Comparison of ENCODE assay signal across 14 mouse cellular contexts in the genomic region with DNA sequence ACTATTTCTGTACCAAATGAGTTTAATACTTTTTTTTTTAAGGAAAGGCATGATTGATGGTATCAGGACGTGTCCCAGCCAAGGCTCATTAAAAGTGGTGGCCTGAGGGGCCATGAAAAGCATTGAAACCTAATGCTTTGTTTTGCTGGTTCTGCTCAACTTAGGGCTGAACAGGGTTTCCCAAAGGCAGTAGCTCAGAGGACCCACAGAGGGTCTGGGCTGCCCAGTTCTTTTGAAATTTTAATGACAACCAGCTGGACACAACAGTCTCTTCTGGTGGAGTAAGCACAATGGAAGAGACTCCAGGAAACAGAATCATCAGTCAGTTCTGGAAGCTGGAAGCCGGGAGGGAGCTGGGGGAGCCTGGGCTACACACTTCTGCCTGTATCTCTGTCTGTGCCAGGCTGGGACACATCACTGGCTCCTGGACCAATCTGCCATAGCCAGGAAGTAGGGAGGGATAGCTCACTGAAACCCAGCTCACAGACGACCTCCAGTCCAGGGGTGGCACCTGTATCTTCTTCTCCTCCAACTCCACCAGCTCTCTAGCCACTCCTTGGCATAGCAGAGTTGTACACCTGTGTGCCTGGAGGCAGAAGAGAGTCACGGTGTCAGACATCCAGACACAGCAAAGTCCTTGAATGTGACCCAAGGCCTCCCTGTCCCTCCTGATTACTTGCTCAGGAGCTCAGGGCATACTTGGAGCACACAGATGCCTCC. TPM values are rescaled to one million over a fixed set of nuclear protein-coding genes. Genes with fewer than 3 reads are reported as not detected.
DNase-seq lines count a peak whose midpoint lies in the region; ATAC-seq lines count a peak whose summit lies in the region.
"Had no signal": no experiment of that assay in that cellular context is flagged by ENCODE, and none has a peak within 500 bp of the region (broad histone marks: within the 10 kb centered on the region; RNA-seq: fewer than 3 reads in every experiment).

No protein-coding gene starts in this region.

- WGBS in kidney, embryonic 15.5 days: 13% methylated on average over 4 of the region's 4 CpGs

- no peak overlapping the region for H3K27ac ChIP-seq in kidney, embryonic 15.5 days
- H3K27ac ChIP-seq: stomach, embryonic 15.5 days had no signal

- peaks cover 33% of the 10 kb centered on the region for H3K4me1 ChIP-seq in kidney, embryonic 15.5 days

- H3K27me3 ChIP-seq in kidney, embryonic 15.5 days: peaks cover 26% of the 10 kb centered on the region

- no peaks in the 10 kb centered on the region for H3K36me3 ChIP-seq in kidney, embryonic 15.5 days
- H3K36me3 ChIP-seq: stomach, embryonic 15.5 days had no signal

- no peak overlapping the region for H3K4me3 ChIP-seq in kidney, embryonic 15.5 days (replicated peaks)
- H3K4me3 ChIP-seq: stomach, embryonic 15.5 days had no signal

- no peaks in the 10 kb centered on the region for H3K9me3 ChIP-seq in kidney, embryonic 15.5 days (replicated peaks)
- H3K9me3 ChIP-seq: stomach, embryonic 15.5 days had no signal

- peak; percentile 38 for DNase-seq in cerebellum, adult 8-10 months
- DNase-seq in cerebellum, postnatal 14 days: no peak
- no peak for DNase-seq in kidney, postnatal 4 days
- peak; percentile 1 for DNase-seq in thymus, postnatal 4 days
- no peak for DNase-seq in thymus, postnatal 36 days
- DNase-seq: heart, postnatal 14 days; lung, postnatal 10 days; right cerebral cortex, postnatal 14 days had no signal

- H3K4me2 ChIP-seq in kidney, embryonic 15.5 days: no peak overlapping the region
- H3K4me2 ChIP-seq: stomach, embryonic 15.5 days had no signal

- peak; percentile 59 for ATAC-seq in kidney, embryonic 15.5 days (replicated peaks; ENCODE audit: low FRiP score)
- no peak for ATAC-seq in megakaryocyte-erythroid progenitor cell, adult 5-6 weeks (replicated peaks; ENCODE audit: low FRiP score, low TSS enrichment, poor library complexity, severe bottlenecking)
- no peak for ATAC-seq in megakaryocyte progenitor cell, adult 5-6 weeks (replicated peaks; ENCODE audit: poor library complexity)
- ATAC-seq: forebrain, embryonic 14.5 days; intestine, embryonic 16.5 days had no signal

- H3K9ac ChIP-seq in kidney, embryonic 15.5 days: no peak overlapping the region
- H3K9ac ChIP-seq: stomach, embryonic 15.5 days had no signal

RNA-seq across cellular contexts. Expression of gene Phactr3, which starts 3.3 kb away (rescaled TPM):
- 0.85 and 1.5 TPM in 2 replicates for polyA plus RNA-seq in kidney, embryonic 15.5 days (2015; fragmentation: Nextera tagmentation; extraction: Ambion mirVana)
- 0.37 TPM in 1 of 2 replicates, not detected in the other for total RNA-seq in megakaryocyte-erythroid progenitor cell, adult 5-6 weeks (2014; fragmentation: Nextera tagmentation)
- total RNA-seq in megakaryocyte-erythroid progenitor cell, adult 5-6 weeks (2017): 6.8 TPM in 1 of 2 replicates, not detected in the other
- total RNA-seq in megakaryocyte progenitor cell, adult 5-6 weeks (2015): 0.05 TPM in 1 of 2 replicates, not detected in the other
- total RNA-seq in megakaryocyte progenitor cell, adult 5-6 weeks (2017): not detected in 2 replicates

RNA-seq across cellular contexts. Expression of gene Zfp931, which starts 43.8 kb away (rescaled TPM):
- polyA plus RNA-seq in kidney, embryonic 15.5 days (2015; fragmentation: Nextera tagmentation; extraction: Ambion mirVana): 18.2 and 19.0 TPM in 2 replicates
- 20.4 and 23.3 TPM in 2 replicates for total RNA-seq in megakaryocyte-erythroid progenitor cell, adult 5-6 weeks (2014; fragmentation: Nextera tagmentation)
- total RNA-seq in megakaryocyte-erythroid progenitor cell, adult 5-6 weeks (2017): 5.2 and 20.5 TPM in 2 replicates
- total RNA-seq in megakaryocyte progenitor cell, adult 5-6 weeks (2015): 14.6 and 15.5 TPM in 2 replicates
- total RNA-seq in megakaryocyte progenitor cell, adult 5-6 weeks (2017): 14.3 and 16.4 TPM in 2 replicates

Comparison
In these comparisons a context has a peak if more than half of its experiments do, and no peak if none do; other contexts are left out.
1. DNase-seq: peak in cerebellum, adult 8-10 months (single experiment) and thymus, postnatal 4 days (single experiment); none in cerebellum, postnatal 14 days (0 of 2), kidney, postnatal 4 days (0 of 2) and thymus, postnatal 36 days (0 of 2).